Mouse (Mus musculus): ENCODE results near the gene Inhbb.

- TF ChIP-seq CTCF (IDR thresholded peaks at IDR 0.05; ENCODE audit: low read depth), result no peak
- no peak for TF ChIP-seq EP300 (IDR thresholded peaks at IDR 0.05; ENCODE audit: low read depth)
Observed at GRCm38 (mm10) chr1:119388664-119389396, 33.2 kb downstream of the Inhbb start.

Data from heart, postnatal 0 days (tissue).